Mouse (Mus musculus) G1E (cell line): ENCODE measurements at regions not wholly inside any gene's neighbourhood (a gene's known extent, or its start where the extent isn't known, plus 50 kb on each side); places are given as distances from the start of the nearest gene placed in this dataset.

ENCODE experiments used
- ATAC-seq: 2 replicates; pipeline ENCODE4 v1.8.0; 2016; ENCODE audit warnings: mild to moderate bottlenecking; ENCODE audit not compliant: insufficient number of reproducible peaks, poor library complexity, low FRiP score, severe bottlenecking; ENCODE audit errors: extremely low read depth
- DNase-seq: peaks from one replicate; pipeline ENCODE4 v3.0.0; 2012; ENCODE audit warnings: low spot score
- H3K27me3 ChIP-seq: 2 replicates; pipeline ENCODE4 v1.6.1; 2012; ENCODE audit warnings: mild to moderate bottlenecking, low read length, inconsistent platforms; ENCODE audit not compliant: insufficient read depth
- H3K36me3 ChIP-seq: replicated peaks from 2 replicates; pipeline ENCODE3; 2012; ENCODE audit warnings: mild to moderate bottlenecking, inconsistent platforms
- H3K4me1 ChIP-seq: 2 replicates; pipeline ENCODE4 v1.6.1; 2012; ENCODE audit warnings: low read depth, low read length, inconsistent platforms, mixed read lengths; ENCODE audit not compliant: insufficient read depth
- H3K4me3 ChIP-seq: 2 replicates; pipeline ENCODE4 v1.5.1; 2012; ENCODE audit warnings: low read depth, mild to moderate bottlenecking, inconsistent platforms, low read length, moderate library complexity, mixed read lengths
- H3K9me3 ChIP-seq: replicated peaks from 2 replicates; pipeline ENCODE4 v1.6.1; 2012; ENCODE audit warnings: inconsistent platforms
- CTCF ChIP-seq: IDR thresholded peaks from 2 replicates; pipeline ENCODE4 v1.5.1; 2012; ENCODE audit warnings: low read depth, low read length, inconsistent platforms, mixed read lengths
- GATA1 ChIP-seq: IDR thresholded peaks from 2 replicates; pipeline ENCODE4 v1.6.1; 2012; ENCODE audit warnings: borderline replicate concordance, low read length, inconsistent platforms, mixed read lengths
- GATA2 ChIP-seq: IDR thresholded peaks from 2 replicates; pipeline ENCODE4 v1.6.1; 2012; ENCODE audit warnings: low read depth, low read length, inconsistent platforms, borderline replicate concordance
- POLR2AphosphoS5 ChIP-seq: IDR thresholded peaks from 2 replicates; pipeline ENCODE4 v1.6.1; 2012; ENCODE audit warnings: low read depth, low read length, inconsistent platforms; ENCODE audit not compliant: insufficient replicate concordance
- TAL1 ChIP-seq: conservative IDR thresholded peaks from 2 replicates; pipeline ENCODE4 v1.6.1; 2012; ENCODE audit warnings: low read depth, low read length, inconsistent platforms, mixed read lengths

DNA sequence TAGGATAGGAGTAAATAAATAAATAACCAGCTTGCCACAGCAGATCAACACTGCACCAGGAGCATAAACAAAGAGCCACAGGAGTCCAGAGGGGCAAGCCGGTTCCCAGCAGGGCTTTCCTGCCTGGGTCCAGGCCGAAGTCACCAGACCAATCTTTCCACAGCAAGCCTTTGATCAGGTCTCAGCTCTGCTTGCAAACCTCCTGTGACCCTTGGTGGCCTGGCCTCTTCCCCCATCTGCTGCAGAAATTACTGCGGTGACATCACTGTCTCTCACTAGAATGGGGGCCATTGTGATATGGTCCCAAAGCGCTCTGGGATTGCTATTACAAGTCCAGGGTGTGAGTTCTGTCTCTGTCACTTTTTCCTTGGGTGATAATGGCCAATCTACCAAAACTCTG, 99.9 kb upstream of the Hmga2 start:
- no peak overlapping the region for H3K4me3 ChIP-seq
- peaks cover 61% of the 10 kb centered on the region for H3K9me3 ChIP-seq
- no peaks in the 10 kb centered on the region for H3K27me3 ChIP-seq
- ATAC-seq: no peak
- TF ChIP-seq GATA1: no peak
- TF ChIP-seq POLR2AphosphoS5: no peak
- no peak for TF ChIP-seq TAL1
- TF ChIP-seq GATA2: no peak
- no peak for TF ChIP-seq CTCF
- no peak for DNase-seq
- no peaks in the 10 kb centered on the region for H3K36me3 ChIP-seq
- no peaks in the 10 kb centered on the region for H3K4me1 ChIP-seq

DNA sequence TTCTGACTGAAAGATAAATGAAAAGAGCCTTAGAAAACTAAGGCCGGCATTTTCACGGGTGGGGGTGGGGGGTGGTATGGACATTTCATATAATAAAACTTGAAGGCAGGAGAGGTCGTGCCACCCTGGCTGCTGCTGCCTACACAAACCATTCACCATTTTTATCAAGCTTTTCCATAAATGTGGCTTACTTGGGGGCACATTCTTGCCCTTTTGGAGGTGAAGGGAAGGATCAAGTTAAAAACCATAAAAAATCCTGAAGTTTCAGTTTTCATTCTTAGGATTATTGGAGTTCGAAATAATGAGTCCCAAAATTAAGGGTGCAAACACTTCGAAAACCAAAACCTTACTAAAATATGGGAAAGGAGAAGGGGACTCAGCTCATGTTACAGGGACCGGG, 95.1 kb upstream of the Hmga2 start:
- DNase-seq (no peak), ATAC-seq (no peak)
- Histone ChIP-seq H3K4me1 (no peaks in the 10 kb centered on the region), H3K36me3 (no peaks in the 10 kb centered on the region), H3K27me3 (no peaks in the 10 kb centered on the region), H3K9me3 (peaks cover 48% of the 10 kb centered on the region), H3K4me3 (no peak overlapping the region)
- TF ChIP-seq CTCF: no peak
- no peak for TF ChIP-seq GATA2
- no peak for TF ChIP-seq GATA1
- TF ChIP-seq POLR2AphosphoS5: no peak
- TF ChIP-seq TAL1: no peak

DNA sequence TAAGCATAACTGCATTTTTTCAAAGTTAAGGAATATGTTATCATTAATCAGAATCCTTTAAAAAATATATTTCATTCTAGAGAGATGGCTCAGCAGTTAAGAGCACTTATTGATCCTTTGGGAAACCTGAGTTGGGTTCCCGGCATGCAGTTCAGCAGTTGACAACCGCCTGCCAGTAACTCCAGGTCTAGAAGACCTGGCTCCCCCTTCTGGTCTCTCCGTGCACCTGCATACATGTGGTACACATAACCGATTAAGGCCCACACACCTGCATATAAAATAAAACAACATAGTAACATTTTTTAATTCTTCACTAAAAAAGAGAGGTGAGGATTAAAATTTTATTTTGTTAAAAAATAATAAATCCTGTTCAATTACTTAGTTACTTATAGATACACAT, 89.7 kb upstream of the Hmga2 start:
- no peaks in the 10 kb centered on the region for H3K4me1 ChIP-seq
- no peaks in the 10 kb centered on the region for H3K36me3 ChIP-seq
- ATAC-seq: no peak
- H3K4me3 ChIP-seq: no peak overlapping the region
- peaks cover 41% of the 10 kb centered on the region for H3K9me3 ChIP-seq
- no peaks in the 10 kb centered on the region for H3K27me3 ChIP-seq
- DNase-seq: no peak
- TF ChIP-seq POLR2AphosphoS5 (no peak), CTCF (no peak), TAL1 (no peak), GATA1 (no peak), GATA2 (no peak)

DNA sequence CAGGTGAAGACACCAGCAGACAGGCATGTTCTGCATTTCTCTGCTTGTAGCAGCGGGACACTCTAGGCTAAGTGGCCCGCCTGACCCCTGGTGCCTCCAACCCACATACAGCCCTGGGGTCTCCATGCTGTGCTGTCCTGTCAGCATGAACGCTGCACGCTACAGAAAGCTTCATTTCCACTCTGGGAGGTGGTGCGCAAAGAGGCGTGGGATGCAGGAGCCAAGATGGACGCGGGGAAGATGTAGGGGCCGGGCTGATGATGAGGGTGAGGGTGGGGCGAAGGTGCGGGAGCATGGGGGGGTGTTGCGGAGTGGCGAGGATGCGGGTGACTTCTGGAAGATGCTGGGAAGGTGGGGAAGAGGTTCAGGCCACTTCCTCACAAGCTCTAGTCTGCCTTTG, 88.6 kb upstream of the Hmga2 start:
- DNase-seq: no peak
- Histone ChIP-seq H3K9me3 (peaks cover 44% of the 10 kb centered on the region), H3K4me3 (no peak overlapping the region), H3K36me3 (no peaks in the 10 kb centered on the region), H3K4me1 (no peaks in the 10 kb centered on the region), H3K27me3 (no peaks in the 10 kb centered on the region)
- peak; percentile 17; the same call in 1 of the 2 replicates for ATAC-seq
- TF ChIP-seq POLR2AphosphoS5: no peak
- no peak for TF ChIP-seq GATA2
- TF ChIP-seq CTCF: no peak
- no peak for TF ChIP-seq TAL1
- TF ChIP-seq GATA1: no peak

DNA sequence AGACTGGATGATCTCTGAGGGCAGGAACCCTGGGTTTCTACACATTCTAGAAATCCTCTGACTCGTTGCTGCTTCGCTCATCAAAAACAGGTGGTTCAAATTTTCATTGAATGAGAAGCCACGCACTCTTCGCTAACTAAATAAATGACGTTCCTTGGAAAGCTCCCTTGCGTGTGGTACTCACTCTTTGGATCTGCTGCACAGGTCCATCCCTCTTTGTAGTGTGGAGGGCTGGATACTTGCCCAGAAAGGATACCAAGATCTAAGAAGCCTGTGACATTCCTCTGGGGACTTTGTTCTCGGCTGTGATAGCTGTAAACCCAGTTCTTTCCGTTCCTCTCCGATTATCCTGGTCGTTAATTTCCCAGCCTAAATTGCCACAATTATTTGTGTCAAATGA, 87.7 kb upstream of the Hmga2 start:
- H3K36me3 ChIP-seq: no peaks in the 10 kb centered on the region
- no peak for ATAC-seq
- no peaks in the 10 kb centered on the region for H3K27me3 ChIP-seq
- H3K4me1 ChIP-seq: no peaks in the 10 kb centered on the region
- peaks cover 51% of the 10 kb centered on the region for H3K9me3 ChIP-seq
- no peak for TF ChIP-seq CTCF
- no peak for TF ChIP-seq TAL1
- no peak for TF ChIP-seq POLR2AphosphoS5
- TF ChIP-seq GATA1: no peak
- TF ChIP-seq GATA2: no peak
- no peak overlapping the region for H3K4me3 ChIP-seq
- no peak for DNase-seq

DNA sequence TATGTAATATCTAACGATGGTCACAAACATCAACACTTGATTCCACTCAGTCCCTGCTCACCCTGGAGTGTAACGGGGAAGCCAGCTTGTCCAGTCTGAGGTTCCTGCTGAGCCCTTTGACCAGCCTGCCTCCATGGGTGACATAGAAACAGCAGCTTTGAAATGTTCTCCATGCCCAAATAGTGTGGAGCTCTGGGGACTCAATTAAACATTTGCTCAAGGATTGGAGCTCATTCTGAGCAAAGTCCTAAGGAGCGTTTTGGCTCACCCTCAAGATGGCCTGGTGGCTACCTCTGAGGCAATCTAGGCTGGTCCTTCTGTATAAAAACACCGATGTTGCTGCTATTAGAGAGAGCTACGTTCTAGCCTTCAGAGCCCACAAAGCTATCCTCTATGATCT, 85.6 kb upstream of the Hmga2 start:
- ATAC-seq (no peak), DNase-seq (no peak)
- Histone ChIP-seq H3K27me3 (no peaks in the 10 kb centered on the region), H3K4me1 (no peaks in the 10 kb centered on the region), H3K36me3 (no peaks in the 10 kb centered on the region), H3K4me3 (no peak overlapping the region), H3K9me3 (peaks cover 64% of the 10 kb centered on the region)
- TF ChIP-seq GATA1 (no peak), TAL1 (no peak), POLR2AphosphoS5 (no peak), GATA2 (no peak), CTCF (no peak)

DNA sequence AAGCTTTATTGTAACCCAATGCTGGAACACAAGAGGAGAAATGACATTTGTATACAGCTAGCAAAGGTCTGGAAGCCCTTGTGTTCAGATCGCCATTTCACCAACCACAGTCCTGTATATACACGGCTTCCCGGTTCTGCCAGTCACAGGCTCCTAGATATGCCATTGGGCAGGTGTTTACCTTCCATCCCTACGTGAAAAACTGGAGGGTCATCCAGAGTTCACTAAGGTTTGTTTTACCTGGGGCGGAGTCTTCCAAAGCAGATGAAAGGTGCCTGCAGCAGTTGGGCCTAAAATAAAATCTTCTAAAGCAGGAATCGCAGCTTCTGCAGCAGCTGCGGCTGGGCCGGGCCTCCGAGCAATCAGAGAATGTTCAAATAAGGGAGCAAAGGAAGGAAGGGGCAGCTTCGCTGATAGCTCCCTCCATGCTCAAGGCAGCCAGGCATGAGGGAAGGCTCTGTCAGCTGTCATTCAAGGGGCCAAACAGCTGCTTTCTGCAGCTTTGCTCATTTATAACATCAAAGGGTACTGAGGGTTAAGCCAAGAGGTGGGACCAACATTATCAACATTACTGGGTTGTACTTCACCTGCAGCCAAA, 81.7 kb upstream of the Hmga2 start:
- Histone ChIP-seq H3K4me3 (no peak overlapping the region), H3K9me3 (peaks cover 74% of the 10 kb centered on the region), H3K36me3 (no peaks in the 10 kb centered on the region), H3K4me1 (no peaks in the 10 kb centered on the region), H3K27me3 (no peaks in the 10 kb centered on the region)
- no peak for ATAC-seq
- TF ChIP-seq CTCF: no peak
- no peak for TF ChIP-seq POLR2AphosphoS5
- TF ChIP-seq GATA2: no peak
- TF ChIP-seq GATA1: no peak
- no peak for TF ChIP-seq TAL1
- no peak for DNase-seq
